Mouse (Mus musculus) G1E (cell line): ENCODE measurements at regions not wholly inside any gene's neighbourhood (a gene's known extent, or its start where the extent isn't known, plus 50 kb on each side); places are given as distances from the start of the nearest gene placed in this dataset.

Source experiments
- CTCF ChIP-seq: IDR thresholded peaks from 2 replicates; pipeline ENCODE4 v1.5.1; 2012; ENCODE audit warnings: low read depth, low read length, inconsistent platforms, mixed read lengths
- GATA1 ChIP-seq: IDR thresholded peaks from 2 replicates; pipeline ENCODE4 v1.6.1; 2012; ENCODE audit warnings: borderline replicate concordance, low read length, inconsistent platforms, mixed read lengths
- GATA2 ChIP-seq: IDR thresholded peaks from 2 replicates; pipeline ENCODE4 v1.6.1; 2012; ENCODE audit warnings: low read depth, low read length, inconsistent platforms, borderline replicate concordance
- POLR2AphosphoS5 ChIP-seq: IDR thresholded peaks from 2 replicates; pipeline ENCODE4 v1.6.1; 2012; ENCODE audit warnings: low read depth, low read length, inconsistent platforms; ENCODE audit not compliant: insufficient replicate concordance
- TAL1 ChIP-seq: conservative IDR thresholded peaks from 2 replicates; pipeline ENCODE4 v1.6.1; 2012; ENCODE audit warnings: low read depth, low read length, inconsistent platforms, mixed read lengths

DNA sequence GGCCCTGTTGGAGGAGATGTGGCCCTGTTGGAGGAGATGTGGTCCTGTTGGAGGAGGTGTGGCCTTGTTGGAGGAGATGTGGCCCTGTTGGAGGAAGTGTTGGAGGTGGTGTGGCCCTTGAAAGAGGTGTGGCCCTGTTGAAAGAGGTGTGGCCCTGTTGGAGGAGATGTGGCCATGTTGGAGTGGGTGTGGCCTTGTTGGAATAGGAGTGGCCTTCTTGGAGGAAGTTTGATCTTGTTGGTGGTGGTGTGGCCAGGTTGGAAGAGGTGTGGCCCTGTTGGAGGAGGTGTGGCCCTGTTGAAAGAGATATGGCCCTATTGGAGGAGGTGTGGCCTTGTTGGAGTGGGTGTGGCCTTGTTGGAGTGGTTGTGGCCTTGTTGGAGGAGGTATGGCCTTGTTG is 220.3 kb downstream of the Cryba4 start:
- TF ChIP-seq TAL1 (no peak), CTCF (no peak), POLR2AphosphoS5 (no peak), GATA1 (no peak), GATA2 (no peak)
